Comparison of ENCODE assay signal across 8 mouse cellular contexts in the genomic region with DNA sequence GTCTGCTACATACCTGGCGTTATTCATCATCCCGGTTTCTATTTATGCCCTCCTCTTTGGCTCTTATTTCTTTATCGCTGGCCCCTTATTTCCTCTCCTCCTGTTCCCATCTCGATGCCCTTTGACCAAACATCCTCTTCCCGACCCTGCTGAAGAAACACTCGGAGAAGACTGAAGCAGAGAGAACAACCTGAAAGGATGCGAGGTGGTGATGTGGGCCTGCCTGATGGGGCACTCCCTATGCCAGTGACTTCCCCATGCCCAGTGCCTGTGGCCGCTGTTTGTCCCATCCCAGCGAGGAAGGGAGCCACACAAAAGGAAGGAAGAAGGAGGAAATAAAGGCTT.
DNase-seq lines count a peak whose midpoint lies in the region; ATAC-seq and TF ChIP-seq lines count a peak whose summit lies in the region.

No protein-coding gene starts in this region.

- no peaks in the 10 kb centered on the region for H3K9me3 ChIP-seq in limb, embryonic 15.5 days
- no peaks in the 10 kb centered on the region for H3K9me3 ChIP-seq in stomach, postnatal 0 days (ENCODE audit: control insufficient read depth, low read length)

- no peak for ATAC-seq in limb, embryonic 15.5 days (ENCODE audit: insufficient number of reproducible peaks, low FRiP score, low TSS enrichment, low read depth)
- ATAC-seq in stomach, postnatal 0 days (ENCODE audit: low FRiP score, low TSS enrichment) = 0 out of 2 replicates have a peak, but pooled peaks have one; percentile 31

- H3K36me3 ChIP-seq in limb, embryonic 15.5 days = no peaks in the 10 kb centered on the region
- H3K36me3 ChIP-seq in stomach, postnatal 0 days (ENCODE audit: control insufficient read depth, insufficient read depth, low read length) = no peaks in the 10 kb centered on the region

- H3K4me2 ChIP-seq in limb, embryonic 15.5 days = no peak overlapping the region
- H3K4me2 ChIP-seq in stomach, postnatal 0 days (replicated peaks; ENCODE audit: low read depth) = no peak overlapping the region

- no peak for TF ChIP-seq CTCF in stomach, postnatal 0 days (IDR thresholded peaks at IDR 0.05; ENCODE audit: low read depth)

- H3K4me3 ChIP-seq in limb, embryonic 15.5 days = no peak overlapping the region
- H3K4me3 ChIP-seq in stomach, postnatal 0 days (ENCODE audit: low read depth, low read length) = no peak overlapping the region

- peaks cover 14% of the 10 kb centered on the region for H3K4me1 ChIP-seq in limb, embryonic 15.5 days
- H3K4me1 ChIP-seq in stomach, postnatal 0 days (replicated peaks; ENCODE audit: control insufficient read depth, insufficient read depth) = peaks cover 7% of the 10 kb centered on the region; the same call in 1 of the 2 replicates

- H3K27me3 ChIP-seq in limb, embryonic 15.5 days = no peaks in the 10 kb centered on the region
- H3K27me3 ChIP-seq in stomach, postnatal 0 days (ENCODE audit: control insufficient read depth, insufficient read depth, low read length) = no peaks in the 10 kb centered on the region

- DNase-seq in heart, adult 9 months (ENCODE audit: low spot score in 2 of 2) = peak; percentile 12 to 61
- DNase-seq in heart, postnatal 10 days = no peak
- DNase-seq in thymus, postnatal 14 days = peak; percentile 11
- no peak for DNase-seq in thymus, postnatal 36 days
- no peak for DNase-seq in stomach, postnatal 0 days (ENCODE audit: low spot score)
- DNase-seq in natural killer cell, adult 2 months (ENCODE audit: low spot score in 2 of 2) = no peak
- no peak for DNase-seq in ovary, postnatal 14 days (ENCODE audit: low spot score)

- intact Hi-C loops in heart, postnatal 10 days (cut with DNase I) = no loop called here

- peak overlapping the region; percentile 19; the same call in 1 of the 2 replicates for H3K27ac ChIP-seq in limb, embryonic 15.5 days
- H3K27ac ChIP-seq in stomach, postnatal 0 days (replicated peaks) = peak overlapping the region; percentile 65; the same call in 1 of the 2 replicates

- WGBS in limb, embryonic 15.5 days = 45% methylated on average over 9 of the region's 9 CpGs
- 37% methylated on average over 9 of the region's 9 CpGs for WGBS in stomach, postnatal 0 days

- TF ChIP-seq EP300 in stomach, postnatal 0 days (optimal IDR thresholded peaks at IDR 0.05) = no peak

- H3K9ac ChIP-seq in limb, embryonic 15.5 days = no peak overlapping the region
- no peak overlapping the region for H3K9ac ChIP-seq in stomach, postnatal 0 days (ENCODE audit: low read length)

Comparison
In these comparisons a context has a peak if more than half of its experiments do, and no peak if none do; other contexts are left out.
1. DNase-seq: peak in heart, adult 9 months (2 of 2) and thymus, postnatal 14 days (single experiment); none in heart, postnatal 10 days (0 of 2), thymus, postnatal 36 days (0 of 2), stomach, postnatal 0 days (single experiment), natural killer cell, adult 2 months (0 of 2) and ovary, postnatal 14 days (single experiment).